Mouse (Mus musculus) midbrain, postnatal 0 days (tissue): ENCODE measurements around the gene Hps4. TPM values are rescaled to one million over a fixed set of nuclear protein-coding genes. Genes with fewer than 3 reads are reported as not detected.
A peak's percentile ranks its signal among the peaks of the same experiment; 100 is the strongest.
"Not testable (repeated sequence)": the region's sequence is repeated elsewhere in the genome, so short reads cannot be mapped to it uniquely, and the experiment has no call there.

Source experiments
- ATAC-seq: fragments of 200-750 bp; cut with Nextera tagmentation; 2 replicates; pipeline ENCODE4 v1.8.0; 2017; ENCODE audit warnings: moderate number of reproducible peaks, mild to moderate bottlenecking, moderate TSS enrichment, moderate library complexity; ENCODE audit not compliant: low FRiP score
- DNase-seq: peaks from one replicate; pipeline ENCODE4 v3.0.0-alpha.2; 2015; ENCODE audit warnings: low spot score
- H3K27ac ChIP-seq: fragments of 300-500 bp; sonication (generic); 2 replicates; pipeline ENCODE4 v1.5.1; 2014; ENCODE audit warnings: low read depth, mild to moderate bottlenecking, low read length, mixed read lengths
- H3K27me3 ChIP-seq: fragments of 300-500 bp; sonication (generic); 2 replicates; pipeline ENCODE4 v1.6.1; 2014; ENCODE audit warnings: low read length, control low read depth, mixed read lengths; ENCODE audit not compliant: insufficient read depth
- H3K36me3 ChIP-seq: fragments of 300-500 bp; sonication (generic); 2 replicates; pipeline ENCODE4 v1.6.1; 2014; ENCODE audit warnings: low read length, control low read depth, mixed read lengths; ENCODE audit not compliant: insufficient read depth
- H3K4me1 ChIP-seq: fragments of 300-500 bp; sonication (generic); 2 replicates; pipeline ENCODE4 v1.6.1; 2014; ENCODE audit warnings: mild to moderate bottlenecking, control low read depth, antibody characterized with exemption, low read length, mixed read lengths; ENCODE audit not compliant: insufficient read depth
- H3K4me2 ChIP-seq: fragments of 300-500 bp; sonication (generic); 2 replicates; pipeline ENCODE4 v1.6.1; 2014; ENCODE audit warnings: low read depth, mild to moderate bottlenecking, low read length, mixed read lengths; ENCODE audit not compliant: poor library complexity, severe bottlenecking
- H3K4me3 ChIP-seq: fragments of 300-500 bp; sonication (generic); 2 replicates; pipeline ENCODE4 v1.5.1; 2014; ENCODE audit warnings: low read depth, mild to moderate bottlenecking, low read length, moderate library complexity
- H3K9ac ChIP-seq: fragments of 300-500 bp; sonication (generic); replicated peaks from 2 replicates; pipeline ENCODE4 v1.6.1; 2014; ENCODE audit warnings: mild to moderate bottlenecking, low read length, moderate library complexity, mixed read lengths; ENCODE audit not compliant: poor library complexity, severe bottlenecking
- H3K9me3 ChIP-seq: fragments of 300-500 bp; sonication (generic); 2 replicates; pipeline ENCODE4 v1.6.1; 2016; ENCODE audit warnings: low read length, control low read depth
- CTCF ChIP-seq: IDR thresholded peaks from 2 replicates; pipeline ENCODE4 v1.5.1; 2016; ENCODE audit warnings: antibody characterized with exemption, mild to moderate bottlenecking
- WGBS: fragments of 180-500 bp; shearing (Covaris S2); extraction: QIAGEN DNeasy Blood & Tissue Kit; methylation state at CpG from one replicate; pipeline ENCODE4 v1.1.7; 2014; 5-methylcytosine and 5-hydroxymethylcytosine counted together
- polyA plus RNA-seq: library from polyadenylated mRNA; unstranded; fragments of >200 nt; fragmentation: Nextera tagmentation; extraction: Ambion mirVana; gene quantifications from 2 replicates; pipeline ENCODE4 v1.2.1, GENCODE M21; 2015
- total RNA-seq: library from RNA; depleted of rRNA; stranded (reverse); fragments of >200 nt; gene quantifications from 2 replicates; pipeline ENCODE4 v1.2.3, GENCODE M21; 2014

Hps4 gene
- total and polyA plus RNA-seq, 2 experiments from 2014 or later = 34.9 to 36.1 TPM

DNA sequence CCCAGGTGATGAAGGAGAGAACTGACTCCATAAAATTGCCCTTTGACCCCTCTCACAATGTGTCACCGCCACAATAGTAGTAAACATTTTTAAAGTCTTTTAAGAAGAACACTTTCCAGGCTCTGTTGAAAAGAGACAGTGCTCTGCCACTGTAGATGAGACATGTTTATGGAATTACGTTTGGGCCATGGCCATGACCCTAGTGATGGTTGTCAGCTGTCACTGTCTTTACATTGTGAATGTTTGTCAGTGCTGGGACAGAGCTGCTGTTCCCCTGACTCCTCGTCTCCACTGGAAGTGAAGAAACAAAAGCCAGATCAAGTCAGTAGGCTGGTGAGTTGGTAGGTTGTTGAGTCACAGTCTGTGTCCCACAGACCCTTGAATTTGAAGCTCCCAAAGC, 59.6 kb downstream of the Hps4 start:
- no peaks in the 10 kb centered on the region for H3K36me3 ChIP-seq
- no peak overlapping the region for H3K9ac ChIP-seq
- H3K27me3 ChIP-seq = no peaks in the 10 kb centered on the region
- DNase-seq = no peak
- no peak overlapping the region for H3K27ac ChIP-seq
- TF ChIP-seq CTCF = no peak
- no peak overlapping the region for H3K4me2 ChIP-seq
- H3K9me3 ChIP-seq = no peaks in the 10 kb centered on the region
- no peak overlapping the region for H3K4me3 ChIP-seq
- H3K4me1 ChIP-seq = no peaks in the 10 kb centered on the region
- no peak for ATAC-seq
- 59% methylated on average over 3 of the region's 3 CpGs for WGBS

- Histone ChIP-seq H3K4me2 (no peak overlapping the region), H3K27me3 (no peaks in the 10 kb centered on the region), H3K9ac (no peak overlapping the region), H3K4me3 (no peak overlapping the region), H3K9me3 (no peaks in the 10 kb centered on the region), H3K4me1 (peaks cover 10% of the 10 kb centered on the region; the same call in 1 of the 2 replicates), H3K36me3 (no peaks in the 10 kb centered on the region), H3K27ac (no peak overlapping the region)
- TF ChIP-seq CTCF = no peak
- 54% methylated on average over 3 of the region's 3 CpGs for WGBS
- no peak for DNase-seq
- no peak for ATAC-seq
Measured at GRCm38 (mm10) chr5:112406017-112406416, 63.1 kb downstream of the Hps4 start.

- no peak for ATAC-seq
- no peaks in the 10 kb centered on the region for H3K27me3 ChIP-seq
- no peaks in the 10 kb centered on the region for H3K36me3 ChIP-seq
- H3K4me1 ChIP-seq = peaks cover 26% of the 10 kb centered on the region
- peak; percentile 63 for DNase-seq
- no peak overlapping the region for H3K9ac ChIP-seq
- WGBS = 54% methylated on average over 5 of the region's 5 CpGs
- H3K9me3 ChIP-seq = no peaks in the 10 kb centered on the region
- H3K4me3 ChIP-seq = no peak overlapping the region
- TF ChIP-seq CTCF = no peak
- peak overlapping the region; percentile 63 for H3K27ac ChIP-seq
- no peak overlapping the region for H3K4me2 ChIP-seq
Measured at GRCm38 (mm10) chr5:112409274-112409673, 66.4 kb downstream of the Hps4 start.

DNA sequence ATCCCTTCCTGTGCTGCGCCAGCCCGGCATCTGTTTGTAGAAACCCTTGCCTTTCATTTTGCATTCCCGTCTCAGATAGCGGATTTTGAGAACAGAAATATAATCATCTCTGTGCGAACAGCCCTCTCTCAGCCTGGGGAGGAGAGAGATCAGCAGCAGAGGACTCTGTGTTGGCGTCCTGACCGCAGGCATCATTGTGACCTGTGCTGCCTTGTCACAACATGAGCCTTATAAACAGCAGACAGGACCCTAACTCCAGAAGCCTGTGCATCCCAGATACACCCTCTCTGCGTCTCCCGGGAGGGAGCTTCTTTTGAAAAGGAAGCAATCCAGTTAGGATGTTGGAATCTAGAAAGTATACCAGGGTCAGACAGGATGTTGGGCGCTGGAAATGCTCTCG, 68.2 kb downstream of the Hps4 start:
- Histone ChIP-seq H3K4me1 (peaks cover 26% of the 10 kb centered on the region), H3K9ac (0 out of 2 replicates have a peak overlapping the region, but pooled peaks have one; percentile 14), H3K36me3 (no peaks in the 10 kb centered on the region), H3K9me3 (no peaks in the 10 kb centered on the region), H3K27ac (peak overlapping the region; percentile 83), H3K27me3 (no peaks in the 10 kb centered on the region), H3K4me2 (peak overlapping the region; percentile 35), H3K4me3 (no peak overlapping the region)
- DNase-seq (no peak), ATAC-seq (no peak)
- no peak for TF ChIP-seq CTCF
- WGBS = 8% methylated on average over 11 of the region's 11 CpGs

GRCm38 (mm10) chr5:112411514-112412335, 68.8 kb downstream of the Hps4 start:
- Histone ChIP-seq H3K27ac (peak overlapping the region; percentile 83), H3K27me3 (no peaks in the 10 kb centered on the region), H3K4me3 (no peak overlapping the region), H3K9ac (0 out of 2 replicates have a peak overlapping the region, but pooled peaks have one; percentile 14), H3K36me3 (no peaks in the 10 kb centered on the region), H3K4me1 (peaks cover 32% of the 10 kb centered on the region), H3K4me2 (peak overlapping the region; percentile 35), H3K9me3 (no peaks in the 10 kb centered on the region)
- DNase-seq (peak; percentile 67), ATAC-seq (peak; percentile 59)
- 9% methylated on average over 19 of the region's 19 CpGs for WGBS
- TF ChIP-seq CTCF = no peak

GRCm38 (mm10) chr5:112412781-112413180, 69.9 kb downstream of the Hps4 start:
- H3K4me3 ChIP-seq, H3K36me3 ChIP-seq, H3K9me3 ChIP-seq, ATAC-seq, H3K4me2 ChIP-seq, DNase-seq, H3K9ac ChIP-seq, H3K27me3 ChIP-seq: not testable (repeated sequence)
- H3K27ac ChIP-seq = peak overlapping the region; percentile 83
- H3K4me1 ChIP-seq = peaks cover 37% of the 10 kb centered on the region
- WGBS = 84% methylated on average over 4 of the region's 4 CpGs
